Mouse (Mus musculus): ENCODE measurements around the gene Calhm3.
"Not testable (repeated sequence)": the region's sequence is repeated elsewhere in the genome, so short reads cannot be mapped to it uniquely, and the experiment has no call there.

Calhm3 gene

GRCm38 (mm10) chr19:47166758-47167157 is 9.2 kb upstream of the Calhm3 start:
- DNase-seq = no peak

GRCm38 (mm10) chr19:47163176-47163744 is 5.7 kb upstream of the Calhm3 start:
- no peak for DNase-seq

- no peak for DNase-seq
Observed at GRCm38 (mm10) chr19:47161669-47162068, 4.1 kb upstream of the Calhm3 start.

- DNase-seq = no peak
Observed at GRCm38 (mm10) chr19:47153767-47154166, 3.8 kb downstream of the Calhm3 start.

GRCm38 (mm10) chr19:47152062-47152369 is 5.5 kb downstream of the Calhm3 start:
- no peak for DNase-seq

GRCm38 (mm10) chr19:47151332-47152061 is 6.1 kb downstream of the Calhm3 start:
- DNase-seq = no peak

GRCm38 (mm10) chr19:47149854-47150253 is 7.7 kb downstream of the Calhm3 start:
- DNase-seq = no peak

- DNase-seq = no peak
Observed at GRCm38 (mm10) chr19:47148267-47148847, 9.2 kb downstream of the Calhm3 start.

GRCm38 (mm10) chr19:47144154-47144553 is 13.4 kb downstream of the Calhm3 start, which contains the start of gene Calhm1:
Gene Calhm1 (minus strand): TSS chr19:47144254.
- DNase-seq = no peak

- no peak for DNase-seq
Observed at GRCm38 (mm10) chr19:47142438-47142837, 15.1 kb downstream of the Calhm3 start.

GRCm38 (mm10) chr19:47139611-47140010 is 18.0 kb downstream of the Calhm3 start:
- DNase-seq = not testable (repeated sequence)

- DNase-seq = peak; percentile 64
Observed at GRCm38 (mm10) chr19:47137771-47138421, 19.7 kb downstream of the Calhm3 start, which contains the start of gene Calhm2. Gene Calhm2 (minus strand): TSS chr19:47138294.

GRCm38 (mm10) chr19:47137051-47137581 is 20.4 kb downstream of the Calhm3 start:
- peak; percentile 64 for DNase-seq

GRCm38 (mm10) chr19:47136170-47136569 is 21.4 kb downstream of the Calhm3 start:
- no peak for DNase-seq

- no peak for DNase-seq
Observed at GRCm38 (mm10) chr19:47135568-47135967, 22.0 kb downstream of the Calhm3 start.

- DNase-seq = no peak
Observed at GRCm38 (mm10) chr19:47133161-47133560, 24.4 kb downstream of the Calhm3 start.

GRCm38 (mm10) chr19:47130551-47131125 is 26.9 kb downstream of the Calhm3 start:
- DNase-seq = no peak

- DNase-seq = no peak
Observed at GRCm38 (mm10) chr19:47128835-47129234, 28.7 kb downstream of the Calhm3 start.

GRCm38 (mm10) chr19:47128164-47128563 is 29.4 kb downstream of the Calhm3 start:
- no peak for DNase-seq

GRCm38 (mm10) chr19:47122802-47123201 is 34.8 kb downstream of the Calhm3 start:
- no peak for DNase-seq

- DNase-seq = peak; percentile 21
Observed at GRCm38 (mm10) chr19:47121054-47121453, 36.5 kb downstream of the Calhm3 start.

GRCm38 (mm10) chr19:47118634-47119033 is 38.9 kb downstream of the Calhm3 start:
- DNase-seq = no peak
